Mouse (Mus musculus) heart, postnatal 4 days (tissue): Measurements from ENCODE around the gene Ddx6. TPM values are rescaled to one million over a fixed set of nuclear protein-coding genes. Genes with fewer than 3 reads are reported as not detected.

Experiments used
- total RNA-seq, 2 experiments: library from RNA; stranded (reverse); gene quantifications; 2 replicates each; pipeline ENCODE4 v1.2.3; 2021

Gene Ddx6
- total RNA-seq, 2 experiments from 2014 or later: 99.8 to 101 TPM

Other genes starting within 250 kb of the Ddx6 start
- 10 to 100 TPM; 20.9 to 21.6 TPM for gene Vps11, start 243.2 kb upstream of the Ddx6 start, total RNA-seq
- gene Hyou1, start 225.4 kb upstream of the Ddx6 start, total RNA-seq: 10 to 100 TPM; 42.1 to 45.8 TPM
- 10 to 100 TPM; 21.9 to 26.1 TPM for gene Slc37a4, start 208.0 kb upstream of the Ddx6 start, total RNA-seq
- gene Rps25, start 197.8 kb upstream of the Ddx6 start, total RNA-seq: 1,000 to 10,000 TPM; 1,107 to 1,153 TPM
- 10 to 100 TPM; 41.4 to 42.4 TPM for gene Trappc4, start 197.3 kb upstream of the Ddx6 start, total RNA-seq
- 10 to 100 TPM; 14.3 to 14.7 TPM for gene Ccdc84, start 186.3 kb upstream of the Ddx6 start, total RNA-seq
- gene Foxr1, start 163.8 kb upstream of the Ddx6 start, total RNA-seq: not detected
- gene Upk2, start 149.9 kb upstream of the Ddx6 start, total RNA-seq: not detected
- 10 to 100 TPM; 56.8 to 64.0 TPM for gene Bcl9l, start 122.1 kb upstream of the Ddx6 start, total RNA-seq
- under 1 TPM; 0.14 to 0.29 TPM for gene Cxcr5, start 43.0 kb upstream of the Ddx6 start, total RNA-seq
- gene Treh, start 68.3 kb downstream of the Ddx6 start, total RNA-seq: not detected
- gene Phldb1, start 130.3 kb downstream of the Ddx6 start, total RNA-seq: 100 to 1,000 TPM; 109 TPM
- gene Arcn1, start 163.0 kb downstream of the Ddx6 start, total RNA-seq: 100 to 1,000 TPM; 104 to 119 TPM
- gene Ift46, start 163.0 kb downstream of the Ddx6 start, total RNA-seq: 10 to 100 TPM; 58.4 to 58.7 TPM
- gene Tmem25, start 194.4 kb downstream of the Ddx6 start, total RNA-seq: 1 to 10 TPM; 3.5 to 6.0 TPM
- 1 to 10 TPM in 1 of 2 experiments, under 1 TPM in 1; 0.61 to 1.0 TPM for gene Ttc36, start 198.2 kb downstream of the Ddx6 start, total RNA-seq